Mouse (Mus musculus) MEL (cell line): ENCODE measurements around the gene Actl11. TPM values are rescaled to one million over a fixed set of nuclear protein-coding genes. Genes with fewer than 3 reads are reported as not detected.
A peak's percentile ranks its signal among the peaks of the same experiment; 100 is the strongest.

Experiments
- DNase-seq: peaks from one replicate; pipeline ENCODE4 v3.0.0; 2011; ENCODE audit warnings: low read depth, low spot score
- H3K27ac ChIP-seq: 2 replicates; pipeline ENCODE4 v1.5.1; 2012; ENCODE audit warnings: low read depth, mild to moderate bottlenecking, control low read depth, low read length, moderate library complexity; ENCODE audit not compliant: control insufficient read depth
- H3K27me3 ChIP-seq, 2 experiments: fragments of 150-350 bp in 1 of 2; sonication (generic) in 1 of 2; 2 replicates each; pipeline ENCODE4 v1.6.1; 2012; ENCODE audit warnings: low read length in 2 of 2, mild to moderate bottlenecking in 2 of 2, improper control_type of control experiment in 1 of 2, moderate library complexity in 1 of 2; ENCODE audit not compliant: insufficient read depth in 2 of 2, control insufficient read depth in 1 of 2
- H3K36me3 ChIP-seq, 2 experiments: 2 replicates each; pipeline ENCODE4 v1.6.1; 2012 to 2014; ENCODE audit warnings: low read length in 2 of 2, improper control_type of control experiment in 1 of 2, inconsistent platforms in 1 of 2, mild to moderate bottlenecking in 1 of 2; ENCODE audit not compliant: insufficient read depth in 2 of 2, control insufficient read depth in 1 of 2
- H3K4me1 ChIP-seq, 2 experiments: fragments of 150-350 bp in 1 of 2; sonication (generic) in 1 of 2; 2 replicates each; pipeline ENCODE4 v1.6.1; 2012; ENCODE audit warnings: low read length in 2 of 2, improper control_type of control experiment in 1 of 2, mild to moderate bottlenecking in 1 of 2; ENCODE audit not compliant: insufficient read depth in 2 of 2, control insufficient read depth in 1 of 2
- H3K4me3 ChIP-seq, 2 experiments: fragments of 150-350 bp in 1 of 2; sonication (generic) in 1 of 2; 2 replicates each; pipeline ENCODE4 v1.5.1; 2012; ENCODE audit warnings: low read depth in 2 of 2, low read length in 2 of 2, mild to moderate bottlenecking in 2 of 2, moderate library complexity in 2 of 2, control low read depth in 1 of 2, improper control_type of control experiment in 1 of 2; ENCODE audit not compliant: control insufficient read depth in 1 of 2, insufficient read depth in 1 of 2
- H3K79me2 ChIP-seq: 2 replicates; pipeline ENCODE4 v1.6.1; 2012; ENCODE audit warnings: mild to moderate bottlenecking, low read length, moderate library complexity; ENCODE audit not compliant: control insufficient read depth, poor library complexity, insufficient read depth
- H3K9ac ChIP-seq: 2 replicates; pipeline ENCODE4 v1.6.1; 2012; ENCODE audit warnings: low read depth, mild to moderate bottlenecking, control low read depth, low read length, moderate library complexity; ENCODE audit not compliant: control insufficient read depth, poor library complexity, severe bottlenecking
- H3K9me3 ChIP-seq: fragments of 150-350 bp; sonication (generic); replicated peaks from 2 replicates; pipeline ENCODE4 v1.6.1; 2012; ENCODE audit warnings: mild to moderate bottlenecking, low read length, improper control_type of control experiment, moderate library complexity; ENCODE audit not compliant: insufficient read depth
- BHLHE40 ChIP-seq: IDR thresholded peaks from 2 replicates; pipeline ENCODE4 v1.6.1; 2012; ENCODE audit warnings: low read depth, mild to moderate bottlenecking, inconsistent platforms, low read length, improper control_type of control experiment, borderline replicate concordance
- CHD1 ChIP-seq: IDR thresholded peaks from 2 replicates; pipeline ENCODE4 v1.6.1; 2012; ENCODE audit warnings: low read depth, mild to moderate bottlenecking, inconsistent platforms, low read length, improper control_type of control experiment
- CHD2 ChIP-seq: IDR thresholded peaks from 2 replicates; pipeline ENCODE4 v1.6.1; 2011; ENCODE audit warnings: low read length, improper control_type of control experiment
- CTCF ChIP-seq, 3 experiments: IDR thresholded peaks in 2 of 3; conservative IDR thresholded peaks in 1 of 3; 2 replicates each; pipeline ENCODE4 v1.5.1; 2011 to 2012; ENCODE audit warnings: low read length in 3 of 3, low read depth in 2 of 3, mild to moderate bottlenecking in 2 of 3, improper control_type of control experiment in 1 of 3, inconsistent platforms in 1 of 3, mixed read lengths in 1 of 3, moderate library complexity in 1 of 3; ENCODE audit not compliant: control insufficient read depth in 1 of 3, insufficient read depth in 1 of 3, poor library complexity in 1 of 3, severe bottlenecking in 1 of 3
- E2F4 ChIP-seq: IDR thresholded peaks from 2 replicates; pipeline ENCODE4 v1.6.1; 2011; ENCODE audit warnings: low read depth, low read length, improper control_type of control experiment, borderline replicate concordance
- ELF1 ChIP-seq: IDR thresholded peaks from 2 replicates; pipeline ENCODE4 v1.6.1; 2014; ENCODE audit warnings: low read depth, mild to moderate bottlenecking, inconsistent platforms, low read length, improper control_type of control experiment, moderate library complexity
- EP300 ChIP-seq, 2 experiments: IDR thresholded peaks; 2 replicates each; pipeline ENCODE4 v1.6.1; 2011; ENCODE audit warnings: improper control_type of control experiment in 2 of 2, low read length in 2 of 2, low read depth in 1 of 2, mild to moderate bottlenecking in 1 of 2
- GABPA ChIP-seq: IDR thresholded peaks from 2 replicates; pipeline ENCODE4 v1.6.1; 2012; ENCODE audit warnings: low read depth, mild to moderate bottlenecking, inconsistent platforms, low read length, improper control_type of control experiment, moderate library complexity
- JUND ChIP-seq: IDR thresholded peaks from 2 replicates; pipeline ENCODE4 v1.6.1; 2011; ENCODE audit warnings: low read depth, mild to moderate bottlenecking, improper control_type of control experiment, low read length
- MAX ChIP-seq: IDR thresholded peaks from 2 replicates; pipeline ENCODE4 v1.6.1; 2011; ENCODE audit warnings: low read length, improper control_type of control experiment
- MAZ ChIP-seq: IDR thresholded peaks from 2 replicates; pipeline ENCODE4 v1.6.1; 2012; ENCODE audit warnings: low read depth, mild to moderate bottlenecking, inconsistent platforms, low read length, improper control_type of control experiment
- MEF2A ChIP-seq: IDR thresholded peaks from 2 replicates; pipeline ENCODE4 v1.6.1; 2014; ENCODE audit warnings: low read depth, mild to moderate bottlenecking, inconsistent platforms, low read length, improper control_type of control experiment; ENCODE audit not compliant: poor library complexity, insufficient replicate concordance, severe bottlenecking; ENCODE audit errors: extremely low read depth
- MYB ChIP-seq: IDR thresholded peaks from 2 replicates; pipeline ENCODE4 v1.6.1; 2011; ENCODE audit warnings: mild to moderate bottlenecking, low read depth, low read length, improper control_type of control experiment
- MYC ChIP-seq: IDR thresholded peaks from 2 replicates; pipeline ENCODE4 v1.6.1; 2011; ENCODE audit warnings: low read depth, mild to moderate bottlenecking, low read length, improper control_type of control experiment, moderate library complexity
- NRF1 ChIP-seq: IDR thresholded peaks from 2 replicates; pipeline ENCODE4 v1.6.1; 2014; ENCODE audit warnings: low read depth, mild to moderate bottlenecking, inconsistent platforms, low read length, improper control_type of control experiment, moderate library complexity; ENCODE audit not compliant: poor library complexity, insufficient read depth, severe bottlenecking
- POLR2A ChIP-seq, 2 experiments: IDR thresholded peaks; 2 replicates each; pipeline ENCODE4 v1.6.1; 2011 to 2012; ENCODE audit warnings: low read length in 2 of 2, mild to moderate bottlenecking in 2 of 2, control low read depth in 1 of 2, improper control_type of control experiment in 1 of 2, low read depth in 1 of 2, moderate library complexity in 1 of 2; ENCODE audit not compliant: control insufficient read depth in 1 of 2, insufficient read depth in 1 of 2, poor library complexity in 1 of 2
- POLR2AphosphoS5 ChIP-seq: IDR thresholded peaks from 2 replicates; pipeline ENCODE4 v1.6.1; 2012; ENCODE audit warnings: low read depth, borderline replicate concordance, mild to moderate bottlenecking, inconsistent platforms, low read length, moderate library complexity, mixed read lengths
- RAD21 ChIP-seq: IDR thresholded peaks from 2 replicates; pipeline ENCODE4 v1.6.1; 2011; ENCODE audit warnings: mild to moderate bottlenecking, low read depth, low read length, improper control_type of control experiment
- SIN3A ChIP-seq: IDR thresholded peaks from 2 replicates; pipeline ENCODE4 v1.6.1; 2012; ENCODE audit warnings: low read length, improper control_type of control experiment, inconsistent platforms
- SMC3 ChIP-seq: IDR thresholded peaks from 2 replicates; pipeline ENCODE4 v1.6.1; 2011; ENCODE audit warnings: low read depth, low read length, improper control_type of control experiment
- TCF12 ChIP-seq: IDR thresholded peaks from 2 replicates; pipeline ENCODE4 v1.6.1; 2014; ENCODE audit warnings: low read depth, mild to moderate bottlenecking, inconsistent platforms, low read length, improper control_type of control experiment, moderate library complexity
- USF1 ChIP-seq: IDR thresholded peaks from 2 replicates; pipeline ENCODE4 v1.6.1; 2014; ENCODE audit warnings: low read depth, mild to moderate bottlenecking, inconsistent platforms, low read length, improper control_type of control experiment, moderate library complexity
- USF2 ChIP-seq, 2 experiments: IDR thresholded peaks; 2 replicates each; pipeline ENCODE4 v1.6.1; 2011 to 2012; ENCODE audit warnings: improper control_type of control experiment in 2 of 2, low read length in 2 of 2, borderline replicate concordance in 1 of 2, inconsistent platforms in 1 of 2, low read depth in 1 of 2, mild to moderate bottlenecking in 1 of 2; ENCODE audit not compliant: insufficient read depth in 1 of 2
- ZC3H11A ChIP-seq: IDR thresholded peaks from 2 replicates; pipeline ENCODE4 v1.6.1; 2012; ENCODE audit warnings: low read depth, mild to moderate bottlenecking, inconsistent platforms, low read length, improper control_type of control experiment
- ZKSCAN1 ChIP-seq: IDR thresholded peaks from 2 replicates; pipeline ENCODE4 v1.6.1; 2012; ENCODE audit warnings: low read depth, mild to moderate bottlenecking, inconsistent platforms, low read length, improper control_type of control experiment, moderate library complexity
- ZMIZ1 ChIP-seq: IDR thresholded peaks from 2 replicates; pipeline ENCODE4 v1.6.1; 2012; ENCODE audit warnings: low read depth, mild to moderate bottlenecking, inconsistent platforms, low read length, improper control_type of control experiment, moderate library complexity
- ZNF384 ChIP-seq: IDR thresholded peaks from 2 replicates; pipeline ENCODE4 v1.6.1; 2012; ENCODE audit warnings: low read depth, mild to moderate bottlenecking, inconsistent platforms, low read length, improper control_type of control experiment
- polyA plus RNA-seq, 2 experiments: library from polyadenylated mRNA; stranded (reverse) in 1 of 2; unstranded in 1 of 2; fragments of >175 nt in 1 of 2; fragments of >200 nt in 1 of 2; gene quantifications; 2 replicates each; pipeline versions ENCODE4 v1.2.1 to v1.2.4; 2012; ENCODE audit warnings: low replicate concordance in 2 of 2, low read depth in 1 of 2; ENCODE audit not compliant: insufficient read length in 2 of 2, insufficient read depth in 1 of 2, missing spikeins in 1 of 2
- total RNA-seq: library from RNA; depleted of rRNA; stranded (reverse); fragments of 300-350 nt; gene quantifications from 2 replicates; pipeline ENCODE4 v1.2.3, GENCODE M21; 2012

Actl11 gene
- total and polyA plus RNA-seq, 3 experiments = not detected

DNA sequence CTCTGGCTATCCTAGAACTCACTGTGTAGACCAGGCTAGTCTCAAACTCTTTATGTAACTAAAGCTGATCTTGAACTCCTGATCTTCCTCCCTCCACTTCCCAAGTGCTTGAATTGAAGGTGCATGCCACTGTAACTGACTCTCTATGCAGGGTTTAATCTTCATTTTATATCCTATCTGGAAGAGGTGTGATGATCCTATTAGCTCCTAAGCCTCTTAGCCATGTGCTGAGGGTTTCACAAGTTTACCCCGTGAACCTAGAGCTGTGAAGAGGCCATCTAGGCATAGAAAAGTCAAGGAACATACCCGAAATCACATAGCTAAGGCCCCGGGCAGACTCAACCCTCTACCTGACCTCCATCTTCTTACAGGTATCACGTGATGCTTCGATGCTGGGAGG lies 8.8 kb upstream of the Actl11 start:
- H3K27ac ChIP-seq = no peak overlapping the region
- DNase-seq = no peak
- no peak for TF ChIP-seq TCF12
- TF ChIP-seq POLR2A (IDR thresholded peaks at IDR 0.05; ENCODE audit: control insufficient read depth in 1 of 2, insufficient read depth in 1 of 2, low read depth in 1 of 2, low read length in 2 of 2, poor library complexity in 1 of 2) = 0 out of 4 replicates have a peak, but pooled peaks of 1 of the 2 experiments have one; percentile 10
- no peak for TF ChIP-seq SIN3A
- H3K9ac ChIP-seq = no peak overlapping the region
- peaks cover 14% of the 10 kb centered on the region for H3K79me2 ChIP-seq
- H3K9me3 ChIP-seq = no peaks in the 10 kb centered on the region
- peaks cover 6 to 8% of the 10 kb centered on the region in 2 experiments; a peak in 3 of 4 replicates for H3K36me3 ChIP-seq
- H3K27me3 ChIP-seq = no peaks in the 10 kb centered on the region
- no peak overlapping the region for H3K4me3 ChIP-seq
- peaks cover 2 to 15% of the 10 kb centered on the region in 2 experiments; a peak in 3 of 4 replicates for H3K4me1 ChIP-seq

- no peak overlapping the region for H3K27ac ChIP-seq
- H3K79me2 ChIP-seq = no peaks in the 10 kb centered on the region
- H3K27me3 ChIP-seq = no peaks in the 10 kb centered on the region
Observed at GRCm38 (mm10) chr9:107923021-107923420, 5.2 kb upstream of the Actl11 start.

GRCm38 (mm10) chr9:107923956-107924355 lies 4.3 kb upstream of the Actl11 start:
- Histone ChIP-seq H3K27ac (no peak overlapping the region), H3K4me1 (peaks cover 2 to 18% of the 10 kb centered on the region in 2 experiments), H3K79me2 (no peaks in the 10 kb centered on the region), H3K36me3 (peaks cover 4% of the 10 kb centered on the region in 2 experiments; a peak in 3 of 4 replicates), H3K9me3 (no peaks in the 10 kb centered on the region), H3K4me3 (no peak overlapping the region), H3K9ac (no peak overlapping the region), H3K27me3 (no peaks in the 10 kb centered on the region)
- no peak for DNase-seq
- no peak for TF ChIP-seq POLR2AphosphoS5
- TF ChIP-seq EP300 (IDR thresholded peaks at IDR 0.05; ENCODE audit: low read depth in 1 of 2, low read length in 2 of 2) = no peak
- no peak for TF ChIP-seq ZNF384
- TF ChIP-seq CHD1 = no peak
- no peak for TF ChIP-seq TCF12
- TF ChIP-seq MEF2A = no peak
- TF ChIP-seq CHD2 = no peak
- TF ChIP-seq JUND = no peak
- no peak for TF ChIP-seq MYC
- no peak for TF ChIP-seq RAD21

More at GRCm38 (mm10) chr9:107923021-107923420, 5.2 kb upstream of the Actl11 start:
- H3K36me3 ChIP-seq = peaks cover 4 to 6% of the 10 kb centered on the region in 2 experiments; a peak in 3 of 4 replicates
- no peaks in the 10 kb centered on the region for H3K9me3 ChIP-seq
- DNase-seq = peak; percentile 64
- peak; percentile 23 for TF ChIP-seq RAD21
- TF ChIP-seq SMC3 = peak; percentile 69
- TF ChIP-seq CTCF (IDR thresholded peaks at IDR 0.05 in 2 of 3, conservative IDR thresholded peaks at IDR 0.05 in 1 of 3; ENCODE audit: control insufficient read depth in 1 of 3, insufficient read depth in 1 of 3, low read depth in 2 of 3, low read length in 3 of 3, poor library complexity in 1 of 3, severe bottlenecking in 1 of 3) = peak; percentile 68 to 79 (median 69)
- TF ChIP-seq GABPA = no peak
- TF ChIP-seq MEF2A = no peak
- no peak for TF ChIP-seq USF1
- no peak for TF ChIP-seq ELF1
- TF ChIP-seq MYB = no peak
- no peak for TF ChIP-seq NRF1
- no peak for TF ChIP-seq JUND
- no peak for TF ChIP-seq ZKSCAN1
- no peak for TF ChIP-seq E2F4
- no peak for TF ChIP-seq BHLHE40
- no peak for TF ChIP-seq MAX
- peak; percentile 24; the same call in 1 of the 2 replicates for TF ChIP-seq ZC3H11A
- TF ChIP-seq USF2 (IDR thresholded peaks at IDR 0.05; ENCODE audit: borderline replicate concordance in 1 of 2, insufficient read depth in 1 of 2, low read depth in 1 of 2, low read length in 2 of 2) = no peak
- TF ChIP-seq ZMIZ1 = no peak
- TF ChIP-seq MAZ = no peak
- TF ChIP-seq ZNF384 = no peak
- no peak for TF ChIP-seq POLR2A (IDR thresholded peaks at IDR 0.05; ENCODE audit: control insufficient read depth in 1 of 2, insufficient read depth in 1 of 2, low read depth in 1 of 2, low read length in 2 of 2, poor library complexity in 1 of 2)
- peaks cover 2 to 15% of the 10 kb centered on the region in 2 experiments for H3K4me1 ChIP-seq
- no peak overlapping the region for H3K4me3 ChIP-seq
- no peak overlapping the region for H3K9ac ChIP-seq
